Mouse (Mus musculus): Measurements from ENCODE around the gene Retnla. TPM values are rescaled to one million over a fixed set of nuclear protein-coding genes. Genes with fewer than 3 reads are reported as not detected.

Retnla gene
- polyA plus RNA-seq, 1 experiment = not detected

DNA sequence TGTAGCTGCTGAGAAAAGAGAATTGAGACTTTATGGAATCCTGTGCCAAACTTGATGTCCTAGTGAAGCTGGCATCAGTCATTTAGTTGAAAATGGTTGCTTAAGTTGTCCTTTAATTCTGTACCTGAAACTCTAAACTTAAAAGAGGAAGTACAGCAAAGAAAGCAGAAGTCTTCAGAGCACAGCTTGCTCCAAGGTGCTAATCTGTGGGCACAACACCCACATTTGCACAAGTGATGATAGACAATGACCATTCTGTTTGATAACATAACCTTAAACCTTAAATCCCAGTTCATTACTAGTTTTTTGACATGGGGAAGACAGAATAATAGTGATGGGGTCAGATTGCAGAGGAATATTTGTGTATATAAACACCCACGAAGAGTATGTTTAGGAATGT, 26.3 kb downstream of the Retnla start:
- no peak overlapping the region for H3K9ac ChIP-seq (ENCODE audit: low read depth, poor library complexity, severe bottlenecking)
- H3K9me3 ChIP-seq (replicated peaks; ENCODE audit: control insufficient read depth, insufficient read depth, low read length, poor library complexity, severe bottlenecking) = no peaks in the 10 kb centered on the region
- H3K27ac ChIP-seq (ENCODE audit: insufficient read depth, low read length) = no peak overlapping the region
- no peak for TF ChIP-seq EP300 (IDR thresholded peaks at IDR 0.05; ENCODE audit: insufficient read depth, low read depth, low read length)
- TF ChIP-seq CTCF (IDR thresholded peaks at IDR 0.05; ENCODE audit: low read depth, low read length) = no peak
- no peak for TF ChIP-seq POLR2A (IDR thresholded peaks at IDR 0.05; ENCODE audit: insufficient read depth, low read length)
- no peaks in the 10 kb centered on the region for H3K4me1 ChIP-seq (ENCODE audit: control insufficient read depth, insufficient read depth, low read length)
- H3K27me3 ChIP-seq (ENCODE audit: control insufficient read depth, insufficient read depth, low read length, poor library complexity, severe bottlenecking) = no peaks in the 10 kb centered on the region
- no peak overlapping the region for H3K4me3 ChIP-seq (ENCODE audit: low read depth, low read length)
- H3K36me3 ChIP-seq (ENCODE audit: control insufficient read depth, insufficient read depth, low read length, poor library complexity, severe bottlenecking) = no peaks in the 10 kb centered on the region

DNA sequence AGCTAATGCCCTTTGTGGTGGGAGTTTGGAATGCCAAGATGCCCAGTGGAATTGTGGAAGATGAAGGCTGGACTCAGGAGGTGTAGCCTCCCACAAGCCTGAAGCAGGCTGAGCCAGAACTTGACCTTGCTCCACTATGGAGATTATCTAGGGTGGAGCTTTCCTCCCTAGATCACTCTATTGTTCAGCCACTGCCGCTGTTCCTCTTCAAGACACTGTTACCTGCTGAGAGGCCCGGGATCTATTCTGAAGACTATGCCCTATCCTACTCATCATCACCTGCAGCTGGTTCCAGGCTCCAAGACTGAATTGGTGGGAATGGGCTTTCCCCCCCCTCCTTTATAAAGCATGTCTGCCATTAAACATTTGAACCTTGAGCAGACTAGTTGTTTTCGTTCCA, 27.3 kb downstream of the Retnla start:
- no peaks in the 10 kb centered on the region for H3K36me3 ChIP-seq (ENCODE audit: control insufficient read depth, insufficient read depth, low read length, poor library complexity, severe bottlenecking)
- TF ChIP-seq POLR2A (IDR thresholded peaks at IDR 0.05; ENCODE audit: insufficient read depth, low read length) (no peak), CTCF (IDR thresholded peaks at IDR 0.05; ENCODE audit: low read depth, low read length) (no peak), EP300 (IDR thresholded peaks at IDR 0.05; ENCODE audit: insufficient read depth, low read depth, low read length) (no peak)
- no peaks in the 10 kb centered on the region for H3K4me1 ChIP-seq (ENCODE audit: control insufficient read depth, insufficient read depth, low read length)
- no peak overlapping the region for H3K27ac ChIP-seq (ENCODE audit: insufficient read depth, low read length)
- H3K4me3 ChIP-seq (ENCODE audit: low read depth, low read length) = no peak overlapping the region
- H3K9me3 ChIP-seq (replicated peaks; ENCODE audit: control insufficient read depth, insufficient read depth, low read length, poor library complexity, severe bottlenecking) = no peaks in the 10 kb centered on the region
- H3K9ac ChIP-seq (ENCODE audit: low read depth, poor library complexity, severe bottlenecking) = no peak overlapping the region
- no peaks in the 10 kb centered on the region for H3K27me3 ChIP-seq (ENCODE audit: control insufficient read depth, insufficient read depth, low read length, poor library complexity, severe bottlenecking)

DNA sequence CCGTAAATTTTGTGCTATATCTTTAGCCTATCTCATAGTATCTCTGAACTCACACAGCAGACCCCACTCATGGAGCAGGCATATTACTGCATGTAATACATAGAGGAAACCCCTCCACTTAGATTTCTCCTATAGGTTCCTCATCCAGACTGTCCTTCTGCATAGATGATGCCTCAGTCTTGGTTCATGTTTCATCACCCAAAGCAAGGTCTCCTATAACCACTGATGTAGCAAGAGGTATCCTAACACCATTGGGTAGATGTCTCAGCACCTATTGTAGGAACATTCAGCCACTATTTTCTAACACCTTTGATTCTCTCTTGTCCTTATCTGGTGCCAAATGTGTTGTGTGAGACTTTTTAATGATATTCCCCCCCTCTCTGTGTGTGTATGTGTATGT, 29.4 kb downstream of the Retnla start:
- Histone ChIP-seq H3K9me3 (replicated peaks; ENCODE audit: control insufficient read depth, insufficient read depth, low read length, poor library complexity, severe bottlenecking) (no peaks in the 10 kb centered on the region), H3K36me3 (ENCODE audit: control insufficient read depth, insufficient read depth, low read length, poor library complexity, severe bottlenecking) (no peaks in the 10 kb centered on the region), H3K9ac (ENCODE audit: low read depth, poor library complexity, severe bottlenecking) (no peak overlapping the region), H3K4me3 (ENCODE audit: low read depth, low read length) (no peak overlapping the region), H3K27me3 (ENCODE audit: control insufficient read depth, insufficient read depth, low read length, poor library complexity, severe bottlenecking) (no peaks in the 10 kb centered on the region), H3K4me1 (ENCODE audit: control insufficient read depth, insufficient read depth, low read length) (no peaks in the 10 kb centered on the region), H3K27ac (ENCODE audit: insufficient read depth, low read length) (no peak overlapping the region)
- no peak for TF ChIP-seq CTCF (IDR thresholded peaks at IDR 0.05; ENCODE audit: low read depth, low read length)
- no peak for TF ChIP-seq POLR2A (IDR thresholded peaks at IDR 0.05; ENCODE audit: insufficient read depth, low read length)
- no peak for TF ChIP-seq EP300 (IDR thresholded peaks at IDR 0.05; ENCODE audit: insufficient read depth, low read depth, low read length)

DNA sequence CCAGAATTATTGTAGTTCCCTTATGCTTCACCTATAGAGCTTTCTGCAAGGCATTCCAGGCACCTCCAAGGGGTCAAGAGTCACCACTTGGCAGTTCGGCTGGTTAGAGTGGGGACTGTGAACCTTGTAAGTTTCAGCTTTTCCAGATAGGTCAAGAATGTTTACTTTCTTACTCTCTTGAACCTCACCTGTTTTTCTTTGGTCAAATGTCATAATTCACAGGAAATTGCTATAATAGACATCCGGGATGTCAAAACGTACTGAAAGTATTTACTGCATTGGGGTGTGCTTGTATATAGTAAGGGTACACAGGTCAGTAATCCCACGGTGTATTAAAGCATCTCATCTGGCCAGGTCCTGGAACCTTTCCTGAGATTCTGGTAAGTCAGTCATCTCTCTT, 30.0 kb downstream of the Retnla start, which contains the start of gene Retnlg:
TSS of gene Retnlg (plus strand) at position 301 of the 400 bp plus-strand sequence.
- no peak within 1 kb of the TSS for H3K4me3 ChIP-seq (ENCODE audit: low read depth, low read length)
- TF ChIP-seq EP300 (IDR thresholded peaks at IDR 0.05; ENCODE audit: insufficient read depth, low read depth, low read length) = no peak
- no peak for TF ChIP-seq CTCF (IDR thresholded peaks at IDR 0.05; ENCODE audit: low read depth, low read length)

DNA sequence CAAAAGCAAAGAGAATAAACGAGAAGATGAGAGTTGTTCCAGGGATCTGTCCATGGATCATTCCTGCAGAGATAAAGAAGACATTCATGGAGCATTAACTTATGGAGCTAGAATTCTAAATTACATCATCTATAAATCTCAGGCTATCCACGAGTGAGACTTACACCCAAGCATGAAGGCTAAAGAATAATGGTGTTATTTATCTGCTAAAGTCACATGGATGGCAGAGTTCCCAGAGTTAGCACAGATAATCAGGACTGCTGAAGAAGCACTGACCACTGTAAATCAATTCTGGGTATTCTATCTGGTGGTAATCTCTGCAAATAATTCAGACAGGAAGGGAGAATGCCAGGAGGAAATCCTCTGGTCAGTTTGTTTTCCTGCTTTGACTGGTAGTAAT, 48.4 kb downstream of the Retnla start:
- H3K27me3 ChIP-seq (ENCODE audit: control insufficient read depth, insufficient read depth, low read length, poor library complexity, severe bottlenecking) = no peaks in the 10 kb centered on the region
- no peak overlapping the region for H3K4me3 ChIP-seq (ENCODE audit: low read depth, low read length)
- no peak for TF ChIP-seq POLR2A (IDR thresholded peaks at IDR 0.05; ENCODE audit: insufficient read depth, low read length)
- TF ChIP-seq CTCF (IDR thresholded peaks at IDR 0.05; ENCODE audit: low read depth, low read length) = no peak
- TF ChIP-seq EP300 (IDR thresholded peaks at IDR 0.05; ENCODE audit: insufficient read depth, low read depth, low read length) = no peak
- no peak overlapping the region for H3K27ac ChIP-seq (ENCODE audit: insufficient read depth, low read length)
- no peaks in the 10 kb centered on the region for H3K4me1 ChIP-seq (ENCODE audit: control insufficient read depth, insufficient read depth, low read length)
- H3K36me3 ChIP-seq (ENCODE audit: control insufficient read depth, insufficient read depth, low read length, poor library complexity, severe bottlenecking) = no peaks in the 10 kb centered on the region
- no peaks in the 10 kb centered on the region for H3K9me3 ChIP-seq (replicated peaks; ENCODE audit: control insufficient read depth, insufficient read depth, low read length, poor library complexity, severe bottlenecking)
- no peak overlapping the region for H3K9ac ChIP-seq (ENCODE audit: low read depth, poor library complexity, severe bottlenecking)

More for the DNA sequence above, 30.0 kb downstream of the Retnla start, which contains the start of gene Retnlg:
- Histone ChIP-seq H3K27me3 (ENCODE audit: control insufficient read depth, insufficient read depth, low read length, poor library complexity, severe bottlenecking) (no peaks in the 10 kb centered on the region), H3K9ac (ENCODE audit: low read depth, poor library complexity, severe bottlenecking) (no peak within 1 kb of the TSS), H3K9me3 (replicated peaks; ENCODE audit: control insufficient read depth, insufficient read depth, low read length, poor library complexity, severe bottlenecking) (no peaks in the 10 kb centered on the region), H3K4me1 (ENCODE audit: control insufficient read depth, insufficient read depth, low read length) (no peaks in the 10 kb centered on the region), H3K27ac (ENCODE audit: insufficient read depth, low read length) (no peak within 1 kb of the TSS), H3K36me3 (ENCODE audit: control insufficient read depth, insufficient read depth, low read length, poor library complexity, severe bottlenecking) (no peaks in the 10 kb centered on the region)

Other genes starting within 250 kb of the Retnla start
- gene Trat1, start 70.5 kb upstream of the Retnla start, polyA plus RNA-seq (2011; ENCODE audit: insufficient read depth, insufficient read length, low read depth, missing spikeins) = not detected in 2 replicates
- not detected in 2 replicates for gene Retnlb, start 25.7 kb upstream of the Retnla start, polyA plus RNA-seq (2011; ENCODE audit: insufficient read depth, insufficient read length, low read depth, missing spikeins)
- not detected in 2 replicates for gene Retnlg, start 30.1 kb downstream of the Retnla start, polyA plus RNA-seq (2011; ENCODE audit: insufficient read depth, insufficient read length, low read depth, missing spikeins)
- 33.4 and 39.4 TPM in 2 replicates for gene Dzip3, start 151.6 kb downstream of the Retnla start, polyA plus RNA-seq (2011; ENCODE audit: insufficient read depth, insufficient read length, low read depth, missing spikeins)
- gene Cip2a, start 151.6 kb downstream of the Retnla start, polyA plus RNA-seq (2011; ENCODE audit: insufficient read depth, insufficient read length, low read depth, missing spikeins) = 119 and 120 TPM in 2 replicates
- not detected in 2 replicates for gene Myh15, start 214.9 kb downstream of the Retnla start, polyA plus RNA-seq (2011; ENCODE audit: insufficient read depth, insufficient read length, low read depth, missing spikeins)

Data from ES-Bruce4 (cell line).